ENCODE assay signal across 13 mouse cellular contexts in genomic region chr13:52019647-52020046, GRCm38 (mm10).
"Had no signal": no experiment of that assay in that cellular context is flagged by ENCODE, and none has a peak within 500 bp of the region (broad histone marks: within the 10 kb centered on the region; RNA-seq: fewer than 3 reads in every experiment).

No protein-coding gene starts in this region.

- DNase-seq: kidney, adult 2 months; kidney, postnatal 25 days; lung, embryonic 14.5 days; lung, postnatal 14 days; right cerebral cortex, postnatal 14 days; thymus, adult 2 months; thymus, postnatal 25 days had no signal

- H3K9ac ChIP-seq: limb, embryonic 13.5 days; lung, embryonic 14.5 days; midbrain, embryonic 12.5 days; stomach, embryonic 15.5 days had no signal

- H3K27ac ChIP-seq: limb, embryonic 13.5 days; midbrain, embryonic 12.5 days; stomach, embryonic 15.5 days had no signal

- H3K4me3 ChIP-seq: limb, embryonic 13.5 days; midbrain, embryonic 12.5 days; stomach, embryonic 15.5 days had no signal

- H3K9me3 ChIP-seq: limb, embryonic 13.5 days; midbrain, embryonic 12.5 days; stomach, embryonic 15.5 days had no signal

- H3K36me3 ChIP-seq: limb, embryonic 13.5 days; midbrain, embryonic 12.5 days; stomach, embryonic 15.5 days had no signal

- H3K27me3 ChIP-seq: stomach, embryonic 15.5 days had no signal

- H3K4me2 ChIP-seq: limb, embryonic 13.5 days; liver, embryonic 11.5 days; lung, embryonic 14.5 days; midbrain, embryonic 12.5 days; stomach, embryonic 15.5 days had no signal

- ATAC-seq: intestine, embryonic 16.5 days; midbrain, embryonic 16.5 days had no signal
